Mouse (Mus musculus): ENCODE measurements around the gene Ace.

DNA sequence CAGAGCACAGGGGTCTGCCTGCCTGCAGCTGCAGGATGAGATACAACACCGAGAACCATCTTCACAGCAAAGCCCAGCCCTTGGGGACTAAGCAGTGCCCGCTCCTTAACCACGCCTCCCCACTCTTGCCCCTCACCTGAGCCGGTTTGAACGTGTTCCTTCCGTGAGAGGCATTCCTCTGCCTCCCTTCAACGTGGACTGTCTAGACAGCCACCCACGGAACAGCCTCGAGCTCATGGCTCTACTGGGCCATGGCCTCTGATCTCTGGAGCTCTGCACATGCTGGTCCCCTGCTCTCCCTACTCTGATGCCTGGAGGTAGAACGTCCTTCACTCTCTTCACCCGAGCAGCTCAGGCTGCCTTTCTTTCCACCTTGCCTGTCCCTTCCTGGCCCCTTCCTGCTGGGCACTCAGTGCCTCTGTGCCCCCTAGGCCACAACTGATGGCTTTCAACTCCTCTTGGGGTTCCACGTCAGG, 14.8 kb upstream of the Ace start, which contains the start of gene Cyb561:
- TF ChIP-seq POLR2A (IDR thresholded peaks at IDR 0.05; ENCODE audit: insufficient read length, low read depth) (no peak), POLR2AphosphoS2 (IDR thresholded peaks at IDR 0.05; ENCODE audit: insufficient read length, low read depth) (no peak), MYOG (IDR thresholded peaks at IDR 0.05; ENCODE audit: control insufficient read depth in 1 of 3, insufficient read depth in 1 of 3, insufficient read length in 2 of 3, low read depth in 2 of 3) (no peak), MAX (IDR thresholded peaks at IDR 0.05; ENCODE audit: low read depth) (no peak), MYOD1 (IDR thresholded peaks at IDR 0.05; ENCODE audit: control insufficient read depth in 1 of 3, insufficient read length in 2 of 3, low read depth in 2 of 3) (no peak), E2F4 (IDR thresholded peaks at IDR 0.05; ENCODE audit: insufficient read depth) (no peak), TCF12 (IDR thresholded peaks at IDR 0.05; ENCODE audit: insufficient read depth, poor library complexity, severe bottlenecking) (no peak), TCF3 (IDR thresholded peaks at IDR 0.05; ENCODE audit: insufficient read length, low read depth) (no peak), USF1 (IDR thresholded peaks at IDR 0.05; ENCODE audit: low read depth) (no peak)
